Mouse (Mus musculus) kidney, adult 2 months (tissue): ENCODE results near the gene Anks3.

Source experiments
- CTCF ChIP-seq: fragments of 200-500 bp; conservative IDR thresholded peaks from 2 replicates; pipeline ENCODE4 v1.5.1; 2011; ENCODE audit warnings: low read depth, mild to moderate bottlenecking, control low read depth, low read length, moderate library complexity, mixed read lengths; ENCODE audit not compliant: insufficient read depth, insufficient read length
- POLR2A ChIP-seq: fragments of 200-500 bp; IDR thresholded peaks from one replicate; pipeline ENCODE4 v1.6.1; 2011; ENCODE audit warnings: low read depth, low read length, control low read depth

GRCm38 (mm10) chr16:4938461-4938860 is 25.5 kb downstream of the Anks3 start, which contains the start of gene Nudt16l1:
- no peak for TF ChIP-seq CTCF
- TF ChIP-seq POLR2A: no peak
